Mouse (Mus musculus): ENCODE data around the gene Tstd2.

- TF ChIP-seq CTCF (IDR thresholded peaks at IDR 0.05; ENCODE audit: low read depth), result no peak
- TF ChIP-seq EP300 (IDR thresholded peaks at IDR 0.05; ENCODE audit: low read depth), result no peak
Observed at GRCm38 (mm10) chr4:46102078-46102769, 36.3 kb downstream of the Tstd2 start.

Data from liver, postnatal 0 days (tissue).